Mouse (Mus musculus) brain, embryonic 14.5 days (tissue): Measurements from ENCODE around the gene Iqsec2. TPM values are rescaled to one million over a fixed set of nuclear protein-coding genes. Genes with fewer than 3 reads are reported as not detected.

Experiments
- DNase-seq: peaks from one replicate; pipeline ENCODE4 v3.0.0-alpha.2; 2011; ENCODE audit warnings: low read depth
- CTCF ChIP-seq: fragments of 200-500 bp; IDR thresholded peaks from 2 replicates; pipeline ENCODE4 v1.5.1; 2012; ENCODE audit warnings: inconsistent platforms, mild to moderate bottlenecking, moderate library complexity, borderline replicate concordance; ENCODE audit not compliant: insufficient read depth, insufficient read length; ENCODE audit errors: extremely low read depth
- POLR2A ChIP-seq: fragments of 200-500 bp; IDR thresholded peaks from 2 replicates; pipeline ENCODE4 v1.6.1; 2012; ENCODE audit warnings: mild to moderate bottlenecking, inconsistent platforms, borderline replicate concordance; ENCODE audit not compliant: poor library complexity, insufficient read depth, insufficient read length, severe bottlenecking; ENCODE audit errors: extremely low read depth
- polyA plus RNA-seq: library from polyadenylated mRNA; depleted of rRNA; stranded (reverse); fragments of >200 nt; gene quantifications from 2 replicates; pipeline ENCODE4 v1.2.3, GENCODE M21; 2012

The Iqsec2 gene
- polyA plus RNA-seq, 1 experiment = 12.7 TPM

- no peak for DNase-seq
- TF ChIP-seq CTCF (no peak), POLR2A (no peak)
These were observed 17.3 kb downstream of the Iqsec2 start for GRCm38 (mm10) chrX:152161404-152161803.

- TF ChIP-seq POLR2A (no peak), CTCF (no peak)
- no peak for DNase-seq
These were observed 20.0 kb downstream of the Iqsec2 start for GRCm38 (mm10) chrX:152164061-152164460.

- DNase-seq = no peak
- no peak for TF ChIP-seq POLR2A
- no peak for TF ChIP-seq CTCF
These were observed 22.1 kb downstream of the Iqsec2 start for GRCm38 (mm10) chrX:152166161-152166560.

- DNase-seq = no peak
These were observed 24.5 kb downstream of the Iqsec2 start for GRCm38 (mm10) chrX:152168521-152168920.

GRCm38 (mm10) chrX:152171041-152172026, 27.3 kb downstream of the Iqsec2 start:
- DNase-seq = peak; percentile 71
- TF ChIP-seq CTCF (no peak), POLR2A (no peak)

More at GRCm38 (mm10) chrX:152168521-152168920, 24.5 kb downstream of the Iqsec2 start:
- TF ChIP-seq POLR2A = no peak
- TF ChIP-seq CTCF = no peak

GRCm38 (mm10) chrX:152172487-152172935, 28.4 kb downstream of the Iqsec2 start:
- TF ChIP-seq CTCF (no peak), POLR2A (no peak)
- DNase-seq = peak; percentile 18

GRCm38 (mm10) chrX:152175284-152175683, 31.2 kb downstream of the Iqsec2 start:
- peak; percentile 62; the same call in 1 of the 2 replicates for TF ChIP-seq CTCF
- no peak for TF ChIP-seq POLR2A
- DNase-seq = peak; percentile 59

- TF ChIP-seq CTCF = no peak
- TF ChIP-seq POLR2A = no peak
- no peak for DNase-seq
These were observed 33.8 kb downstream of the Iqsec2 start for GRCm38 (mm10) chrX:152177897-152178296.

GRCm38 (mm10) chrX:152178843-152179545, 34.9 kb downstream of the Iqsec2 start:
- no peak for TF ChIP-seq CTCF
- no peak for TF ChIP-seq POLR2A
- peak; percentile 75 for DNase-seq

GRCm38 (mm10) chrX:152179670-152180656, 35.9 kb downstream of the Iqsec2 start:
- TF ChIP-seq POLR2A = no peak
- no peak for DNase-seq
